Mouse (Mus musculus): ENCODE data around the gene Cycs.

DNA sequence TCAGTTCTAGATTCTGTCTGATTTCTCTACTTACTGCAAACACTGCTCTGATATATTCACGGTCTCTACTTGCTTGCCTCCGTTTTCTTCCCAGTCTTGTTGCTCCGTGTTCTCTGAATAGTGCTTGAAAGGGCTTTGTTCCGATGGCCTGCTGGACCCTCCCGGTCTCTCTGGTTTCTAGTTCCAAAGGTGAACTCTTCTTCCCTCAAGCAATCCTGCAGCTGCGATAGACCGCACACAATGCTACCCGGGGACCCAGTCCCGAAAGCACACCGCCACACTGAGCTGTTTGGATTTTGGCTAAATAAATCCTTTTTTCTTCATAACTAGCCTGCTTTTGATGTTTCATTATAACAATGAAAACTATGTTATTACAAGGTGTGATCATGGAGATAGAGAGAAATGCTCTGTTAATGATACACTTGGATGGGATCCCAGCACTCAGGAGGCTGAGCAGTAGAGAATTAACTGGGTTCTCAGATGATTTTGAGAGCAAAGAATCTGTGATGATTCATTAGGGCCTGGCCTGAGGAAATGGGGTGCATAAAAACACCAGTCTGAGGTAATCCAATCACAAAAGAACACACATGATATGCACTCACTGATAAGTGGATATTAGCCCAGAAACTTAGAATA, 42.0 kb downstream of the Cycs start:
- TF ChIP-seq CTCF (IDR thresholded peaks at IDR 0.05; ENCODE audit: extremely low read depth, insufficient read length, insufficient replicate concordance, low read depth, low read length) (no peak), POLR2A (IDR thresholded peaks at IDR 0.05; ENCODE audit: low read depth, low read length) (no peak)
